Mouse (Mus musculus): ENCODE results near the gene Guca1a. TPM values are rescaled to one million over a fixed set of nuclear protein-coding genes. Genes with fewer than 3 reads are reported as not detected.

Guca1a gene
- polyA plus RNA-seq, 1 experiment from 2014 or later = 1.7 TPM

DNA sequence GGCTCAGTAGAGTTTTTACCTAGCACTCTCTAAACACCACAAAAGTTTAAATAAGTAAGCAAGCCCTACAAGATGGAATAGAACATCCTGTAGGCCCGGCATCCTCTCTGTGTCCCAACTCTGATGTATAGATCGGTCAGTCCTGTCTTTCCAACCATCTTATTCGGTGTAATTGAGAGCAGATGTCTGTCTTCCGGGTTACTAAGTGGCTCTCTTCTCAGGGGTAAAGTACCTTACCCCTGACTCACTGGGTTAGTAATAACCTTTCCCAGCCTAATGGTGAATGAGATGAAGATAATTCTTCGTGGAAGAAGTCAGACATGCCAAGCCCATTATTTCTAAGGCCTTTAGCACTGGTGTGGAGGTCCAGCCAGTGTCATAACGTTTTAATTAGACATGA is 26.4 kb downstream of the Guca1a start:
- H3K27ac ChIP-seq = no peak overlapping the region
- H3K27me3 ChIP-seq = no peaks in the 10 kb centered on the region
- H3K9me3 ChIP-seq = no peaks in the 10 kb centered on the region
- peaks cover 64% of the 10 kb centered on the region for H3K36me3 ChIP-seq
- peaks cover 8% of the 10 kb centered on the region; the same call in 1 of the 2 replicates for H3K4me1 ChIP-seq
- ATAC-seq (ENCODE audit: borderline replicate concordance, extremely low read depth, low FRiP score, low TSS enrichment) = no peak
- 82% methylated on average over 6 of the region's 6 CpGs for WGBS
- H3K4me2 ChIP-seq = no peak overlapping the region
- H3K9ac ChIP-seq = no peak overlapping the region
- H3K4me3 ChIP-seq = no peak overlapping the region

DNA sequence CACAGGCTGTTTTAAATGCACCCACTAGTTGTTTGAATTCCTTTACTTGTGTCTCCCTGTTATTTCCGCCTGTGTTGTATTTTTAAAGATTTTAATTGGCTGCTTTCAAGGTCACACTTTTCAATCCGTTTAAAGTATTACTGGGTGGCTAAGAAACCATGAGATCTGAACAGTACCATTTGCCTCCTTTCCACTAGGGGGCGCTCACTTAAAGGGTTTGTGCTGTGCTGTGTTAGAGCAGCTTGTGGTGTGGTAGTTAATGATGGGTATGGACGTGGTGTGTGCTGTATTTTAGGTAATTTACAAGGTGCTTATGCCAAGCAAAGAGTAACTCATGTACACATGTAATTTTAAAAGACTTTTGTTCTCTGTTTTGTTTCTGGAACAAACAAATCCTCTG is 28.9 kb downstream of the Guca1a start:
- Histone ChIP-seq H3K27ac (no peak overlapping the region), H3K9ac (no peak overlapping the region), H3K4me1 (peaks cover 8% of the 10 kb centered on the region; the same call in 1 of the 2 replicates), H3K4me2 (no peak overlapping the region), H3K4me3 (no peak overlapping the region), H3K9me3 (no peaks in the 10 kb centered on the region), H3K36me3 (peaks cover 42% of the 10 kb centered on the region), H3K27me3 (0 out of 2 replicates have a peak, but pooled peaks cover 5% of the 10 kb centered on the region)
- ATAC-seq (ENCODE audit: borderline replicate concordance, extremely low read depth, low FRiP score, low TSS enrichment) = no peak
- 5% methylated on average over 4 of the region's 4 CpGs for WGBS

DNA sequence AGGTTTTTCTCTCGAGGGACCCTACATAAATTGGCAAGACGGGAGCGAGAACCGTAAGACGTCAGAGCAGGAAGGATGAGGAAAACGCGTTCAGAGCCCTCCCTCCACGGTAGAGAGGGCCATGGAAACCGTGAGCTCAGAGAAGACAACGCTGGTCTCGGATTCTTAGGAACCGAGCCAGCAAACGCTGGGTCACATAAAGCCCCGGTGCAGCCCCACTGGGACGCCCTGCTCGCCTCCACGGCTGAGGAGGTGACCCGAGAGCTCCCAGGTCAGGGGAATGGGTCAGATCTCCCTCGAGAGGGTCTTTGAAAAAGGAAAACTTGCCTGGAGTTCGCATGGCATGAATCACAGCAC is 31.3 kb downstream of the Guca1a start:
- H3K36me3 ChIP-seq = peaks cover 19% of the 10 kb centered on the region
- peaks cover 8% of the 10 kb centered on the region; the same call in 1 of the 2 replicates for H3K4me1 ChIP-seq
- no peaks in the 10 kb centered on the region for H3K9me3 ChIP-seq
- H3K4me3 ChIP-seq = peak overlapping the region; percentile 82
- WGBS = 1% methylated on average over 20 of the region's 20 CpGs
- ATAC-seq (ENCODE audit: borderline replicate concordance, extremely low read depth, low FRiP score, low TSS enrichment) = peak; percentile 53; the same call in 1 of the 2 replicates
- H3K4me2 ChIP-seq = peak overlapping the region; percentile 75
- H3K9ac ChIP-seq = peak overlapping the region; percentile 43
- H3K27me3 ChIP-seq = 0 out of 2 replicates have a peak, but pooled peaks cover 5% of the 10 kb centered on the region
- 0 out of 2 replicates have a peak overlapping the region, but pooled peaks have one; percentile 12 for H3K27ac ChIP-seq

DNA sequence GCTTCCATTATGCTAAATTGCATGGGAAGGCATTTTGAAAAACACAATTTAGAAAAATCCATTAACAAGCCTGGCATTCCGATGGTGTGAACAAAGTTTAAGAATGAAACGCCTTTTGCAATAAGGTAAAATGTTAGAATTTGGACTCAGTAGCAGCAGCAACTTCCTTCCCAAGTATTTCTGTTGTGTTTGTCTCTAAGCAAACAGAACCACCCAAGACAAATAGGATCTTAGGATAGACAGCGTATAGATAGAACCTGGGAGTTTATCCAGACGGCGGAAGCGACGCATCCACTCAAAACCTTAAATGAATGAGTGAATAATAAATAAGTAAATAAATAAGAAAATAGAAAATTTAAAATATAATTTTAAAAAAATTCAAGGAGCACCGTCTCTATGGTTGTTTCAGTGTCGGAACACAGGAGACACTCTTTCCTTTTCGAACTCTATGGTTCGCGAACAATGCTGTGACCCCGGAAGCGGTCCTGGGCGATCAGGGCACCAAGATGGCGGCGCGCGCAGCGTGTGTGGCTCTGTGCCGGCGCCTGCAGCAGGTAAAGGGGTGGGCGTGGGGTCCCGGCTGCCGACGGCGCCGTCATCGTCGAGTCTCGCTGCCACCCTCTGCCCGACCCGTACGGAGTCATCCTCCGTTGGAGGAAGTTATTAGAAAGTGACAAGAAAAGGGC is 31.8 kb downstream of the Guca1a start, which contains the start of gene Mrps10:
Mrps10 (plus strand) TSS at position 487 of the 686 bp plus-strand sequence.
- Histone ChIP-seq H3K36me3 (peaks cover 13% of the 10 kb centered on the region), H3K4me3 (peak within 1 kb of the TSS; percentile 82), H3K27ac (0 out of 2 replicates have a peak within 1 kb of the TSS, but pooled peaks have one; percentile 12), H3K4me2 (peak within 1 kb of the TSS; percentile 75), H3K9ac (peak within 1 kb of the TSS; percentile 43), H3K4me1 (peaks cover 8% of the 10 kb centered on the region; the same call in 1 of the 2 replicates), H3K27me3 (0 out of 2 replicates have a peak, but pooled peaks cover 5% of the 10 kb centered on the region), H3K9me3 (no peaks in the 10 kb centered on the region)
- peak; percentile 86 for ATAC-seq (ENCODE audit: borderline replicate concordance, extremely low read depth, low FRiP score, low TSS enrichment)
- 3% methylated on average over 35 of the region's 35 CpGs for whole genome bisulfite sequencing

DNA sequence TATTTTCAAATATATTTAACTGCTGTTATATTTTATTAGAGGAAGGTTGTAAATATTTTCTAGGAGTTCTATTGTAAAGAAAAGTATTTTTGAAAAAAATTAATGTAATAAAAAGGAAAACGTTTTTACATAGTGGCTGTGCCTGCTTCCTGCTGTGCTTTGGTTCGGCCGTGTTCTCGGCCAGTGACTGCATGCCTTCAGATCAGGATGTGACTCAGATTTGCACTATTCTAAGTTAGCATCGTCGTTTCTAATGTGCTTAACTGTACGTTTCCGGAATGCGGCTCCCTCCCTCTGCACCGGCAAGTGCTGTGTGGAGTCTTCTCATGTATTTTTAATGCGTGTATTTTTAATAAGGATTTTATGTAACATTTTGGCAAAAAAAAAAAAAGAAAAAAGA is 39.0 kb downstream of the Guca1a start:
- Histone ChIP-seq H3K4me1 (no peaks in the 10 kb centered on the region), H3K9me3 (no peaks in the 10 kb centered on the region), H3K27ac (no peak overlapping the region), H3K4me3 (no peak overlapping the region), H3K9ac (no peak overlapping the region), H3K36me3 (peaks cover 26% of the 10 kb centered on the region), H3K4me2 (no peak overlapping the region), H3K27me3 (no peaks in the 10 kb centered on the region)
- no peak for ATAC-seq (ENCODE audit: borderline replicate concordance, extremely low read depth, low FRiP score, low TSS enrichment)
- 75% methylated on average over 11 of the region's 11 CpGs for WGBS

DNA sequence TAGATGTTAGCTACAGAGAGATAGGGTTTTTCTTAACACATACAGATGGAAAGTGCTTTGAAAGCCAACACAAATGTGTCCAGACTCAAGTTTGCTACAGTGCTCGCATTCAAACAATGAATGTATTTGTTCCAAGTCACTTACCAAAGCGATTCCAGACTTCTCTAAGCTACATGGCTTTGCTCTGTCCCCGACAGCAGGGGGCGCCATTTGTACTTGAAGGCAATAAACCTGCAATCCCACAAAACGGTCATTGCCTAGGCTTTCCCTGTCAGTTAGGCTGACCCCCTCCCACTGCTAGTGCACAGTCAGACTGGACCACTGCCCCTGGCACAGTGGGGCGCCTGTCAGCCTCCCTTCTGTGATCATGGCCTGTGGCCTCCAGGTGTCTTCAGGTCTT is 40.4 kb downstream of the Guca1a start:
- Histone ChIP-seq H3K4me2 (no peak overlapping the region), H3K27me3 (no peaks in the 10 kb centered on the region), H3K4me1 (no peaks in the 10 kb centered on the region), H3K9ac (no peak overlapping the region), H3K4me3 (no peak overlapping the region), H3K27ac (no peak overlapping the region), H3K9me3 (no peaks in the 10 kb centered on the region), H3K36me3 (peaks cover 39% of the 10 kb centered on the region)
- no peak for ATAC-seq (ENCODE audit: borderline replicate concordance, extremely low read depth, low FRiP score, low TSS enrichment)
- 46% methylated on average over 6 of the region's 6 CpGs for WGBS

DNA sequence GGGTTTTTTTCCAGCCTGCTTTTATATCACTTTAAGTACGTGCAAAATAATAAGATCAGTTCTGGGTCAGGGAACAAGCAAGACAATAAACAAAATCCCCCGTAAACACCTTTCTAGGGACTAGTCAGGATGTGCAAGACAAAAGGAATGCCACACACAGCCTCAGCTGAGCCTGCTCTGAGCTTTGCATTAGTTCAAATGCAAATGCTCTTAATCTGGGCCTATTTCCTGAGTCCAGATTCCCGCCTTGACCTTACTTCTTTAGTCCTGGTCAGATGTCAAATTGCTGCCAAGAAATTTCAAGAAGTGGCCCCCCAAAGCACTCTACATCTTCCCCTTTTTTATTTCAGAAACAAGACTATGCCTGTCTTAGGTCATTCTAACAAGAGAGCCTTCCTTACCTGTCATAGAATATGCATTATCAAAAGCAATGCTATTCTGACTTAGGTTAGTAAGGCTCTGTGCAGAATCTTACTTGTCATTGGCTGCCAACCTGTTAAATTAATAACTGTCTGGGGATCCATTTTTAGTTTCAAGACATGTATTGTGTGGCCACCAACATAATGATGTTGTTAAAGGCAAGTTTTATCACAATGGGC is 50.6 kb downstream of the Guca1a start:
- ATAC-seq (ENCODE audit: borderline replicate concordance, extremely low read depth, low FRiP score, low TSS enrichment) = no peak
- H3K4me2 ChIP-seq = no peak overlapping the region
- no peak overlapping the region for H3K27ac ChIP-seq
- WGBS = 97% methylated on average over 3 of the region's 3 CpGs
- no peak overlapping the region for H3K9ac ChIP-seq
- H3K36me3 ChIP-seq = peaks cover 90% of the 10 kb centered on the region
- H3K4me3 ChIP-seq = no peak overlapping the region
- H3K9me3 ChIP-seq = peaks cover 9% of the 10 kb centered on the region
- no peaks in the 10 kb centered on the region for H3K4me1 ChIP-seq
- no peaks in the 10 kb centered on the region for H3K27me3 ChIP-seq

Other genes starting within 250 kb of the Guca1a start
- gene Mrps10, start 31.7 kb downstream of the Guca1a start, polyA plus RNA-seq (2015; fragmentation: Nextera tagmentation; extraction: Ambion mirVana) = 78.2 and 79.2 TPM in 2 replicates
- gene Guca1b, start 15.2 kb downstream of the Guca1a start, polyA plus RNA-seq (2015; fragmentation: Nextera tagmentation; extraction: Ambion mirVana) = 0.47 and 0.87 TPM in 2 replicates
- gene AI661453, start 36.0 kb upstream of the Guca1a start, polyA plus RNA-seq (2015; fragmentation: Nextera tagmentation; extraction: Ambion mirVana) = 2.0 and 2.4 TPM in 2 replicates
- gene 1700001C19Rik, start 36.8 kb upstream of the Guca1a start, polyA plus RNA-seq (2015; fragmentation: Nextera tagmentation; extraction: Ambion mirVana) = 0.14 and 0.45 TPM in 2 replicates
- 25.6 and 32.3 TPM in 2 replicates for gene Taf8, start 101.7 kb upstream of the Guca1a start, polyA plus RNA-seq (2015; fragmentation: Nextera tagmentation; extraction: Ambion mirVana)
- 286 and 294 TPM in 2 replicates for gene Ccnd3, start 104.5 kb upstream of the Guca1a start, polyA plus RNA-seq (2015; fragmentation: Nextera tagmentation; extraction: Ambion mirVana)
- gene Bysl, start 210.9 kb upstream of the Guca1a start, polyA plus RNA-seq (2015; fragmentation: Nextera tagmentation; extraction: Ambion mirVana) = 21.9 and 22.9 TPM in 2 replicates
- 47.8 and 50.3 TPM in 2 replicates for gene Med20, start 211.0 kb upstream of the Guca1a start, polyA plus RNA-seq (2015; fragmentation: Nextera tagmentation; extraction: Ambion mirVana)
- 0.35 and 1.7 TPM in 2 replicates for gene Gm20517, start 211.0 kb upstream of the Guca1a start, polyA plus RNA-seq (2015; fragmentation: Nextera tagmentation; extraction: Ambion mirVana)
- 4.2 and 4.3 TPM in 2 replicates for gene Usp49, start 230.1 kb upstream of the Guca1a start, polyA plus RNA-seq (2015; fragmentation: Nextera tagmentation; extraction: Ambion mirVana)